ENCODE assay signal across 9 mouse cellular contexts in the genomic region with DNA sequence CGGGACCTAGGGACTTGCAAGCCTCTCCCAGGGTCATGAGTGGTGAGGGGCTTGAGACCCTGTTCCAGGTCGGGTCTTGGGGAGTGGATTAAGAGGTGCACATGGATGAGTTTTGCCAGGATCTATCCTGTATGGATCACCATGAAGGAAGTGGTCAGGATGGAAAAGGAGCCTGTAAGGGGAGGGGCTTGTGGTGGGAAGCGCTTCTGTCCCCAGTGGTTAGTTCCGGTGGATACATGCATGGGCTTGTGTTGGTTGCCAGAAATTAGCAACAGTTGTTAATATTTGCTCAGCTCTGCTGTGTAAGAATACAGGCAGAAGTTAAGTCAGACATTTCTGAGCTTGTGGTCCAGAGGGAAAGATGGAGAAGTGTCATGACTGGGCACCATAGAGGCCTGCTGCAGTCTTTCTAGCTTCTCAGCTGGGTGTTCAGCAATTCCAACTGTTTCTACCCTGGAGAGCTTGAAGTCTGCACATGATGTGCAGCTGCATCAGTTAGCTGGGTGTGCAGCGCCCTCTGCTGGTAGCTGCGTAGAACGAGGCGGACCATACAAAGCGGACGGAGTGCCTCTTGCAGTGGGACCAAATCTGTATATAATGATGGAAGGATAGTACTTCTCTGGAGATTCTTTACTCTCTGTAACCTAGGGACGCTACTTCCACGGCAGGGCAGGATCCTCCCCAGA. TPM values are rescaled to one million over a fixed set of nuclear protein-coding genes. Genes with fewer than 3 reads are reported as not detected.
DNase-seq lines count a peak whose midpoint lies in the region; ATAC-seq lines count a peak whose summit lies in the region.
"Had no signal": no experiment of that assay in that cellular context is flagged by ENCODE, and none has a peak within 500 bp of the region (broad histone marks: within the 10 kb centered on the region; RNA-seq: fewer than 3 reads in every experiment).

No protein-coding gene starts in this region.

- H3K36me3 ChIP-seq in heart, embryonic 15.5 days, result peaks cover 9% of the 10 kb centered on the region; the same call in 1 of the 2 replicates
- no peaks in the 10 kb centered on the region for H3K36me3 ChIP-seq in liver, embryonic 13.5 days
- peaks cover 3% of the 10 kb centered on the region; the same call in 1 of the 2 replicates for H3K36me3 ChIP-seq in neural tube, embryonic 11.5 days (ENCODE audit: control insufficient read depth, insufficient read depth, low read length)
- H3K36me3 ChIP-seq in stomach, embryonic 15.5 days, result 0 out of 2 replicates have a peak, but pooled peaks cover 13% of the 10 kb centered on the region

- no peaks in the 10 kb centered on the region for H3K27me3 ChIP-seq in heart, embryonic 15.5 days
- no peaks in the 10 kb centered on the region for H3K27me3 ChIP-seq in liver, embryonic 13.5 days
- no peaks in the 10 kb centered on the region for H3K27me3 ChIP-seq in neural tube, embryonic 11.5 days (ENCODE audit: control insufficient read depth, insufficient read depth, low read length)
- no peaks in the 10 kb centered on the region for H3K27me3 ChIP-seq in stomach, embryonic 15.5 days (replicated peaks)
- H3K27me3 ChIP-seq: heart, embryonic 13.5 days had no signal

- H3K9me3 ChIP-seq in heart, embryonic 15.5 days (replicated peaks), result no peaks in the 10 kb centered on the region
- no peaks in the 10 kb centered on the region for H3K9me3 ChIP-seq in liver, embryonic 13.5 days (replicated peaks)
- H3K9me3 ChIP-seq in neural tube, embryonic 11.5 days (ENCODE audit: control insufficient read depth, low read length), result no peaks in the 10 kb centered on the region
- no peaks in the 10 kb centered on the region for H3K9me3 ChIP-seq in stomach, embryonic 15.5 days
- H3K9me3 ChIP-seq: heart, embryonic 13.5 days had no signal

- H3K4me1 ChIP-seq in heart, embryonic 15.5 days (replicated peaks), result peaks cover 5% of the 10 kb centered on the region
- no peaks in the 10 kb centered on the region; the same call in 1 of the 2 replicates for H3K4me1 ChIP-seq in liver, embryonic 13.5 days (replicated peaks)
- H3K4me1 ChIP-seq in neural tube, embryonic 11.5 days (ENCODE audit: control insufficient read depth, insufficient read depth, low read length), result no peaks in the 10 kb centered on the region
- no peaks in the 10 kb centered on the region for H3K4me1 ChIP-seq in stomach, embryonic 15.5 days

- no peak overlapping the region for H3K9ac ChIP-seq in heart, embryonic 15.5 days
- no peak overlapping the region for H3K9ac ChIP-seq in liver, embryonic 13.5 days
- H3K9ac ChIP-seq in neural tube, embryonic 11.5 days (ENCODE audit: low read length), result no peak overlapping the region
- H3K9ac ChIP-seq in stomach, embryonic 15.5 days, result no peak overlapping the region
- H3K9ac ChIP-seq: heart, embryonic 13.5 days had no signal

- 29% methylated on average over 12 of the region's 12 CpGs for WGBS in heart, embryonic 15.5 days
- 22% methylated on average over 12 of the region's 12 CpGs for WGBS in liver, embryonic 13.5 days (ENCODE audit: insufficient replicate concordance)
- WGBS in neural tube, embryonic 11.5 days, result 31% methylated on average over 12 of the region's 12 CpGs
- 36% methylated on average over 12 of the region's 12 CpGs for WGBS in stomach, embryonic 15.5 days

- H3K27ac ChIP-seq in heart, embryonic 15.5 days, result no peak overlapping the region
- H3K27ac ChIP-seq in liver, embryonic 13.5 days, result no peak overlapping the region
- H3K27ac ChIP-seq in neural tube, embryonic 11.5 days (ENCODE audit: low read depth, low read length), result no peak overlapping the region
- H3K27ac ChIP-seq in stomach, embryonic 15.5 days, result no peak overlapping the region
- H3K27ac ChIP-seq: heart, embryonic 13.5 days had no signal

- no peak overlapping the region for H3K4me3 ChIP-seq in heart, embryonic 15.5 days
- no peak overlapping the region for H3K4me3 ChIP-seq in liver, embryonic 13.5 days (replicated peaks)
- H3K4me3 ChIP-seq in neural tube, embryonic 11.5 days (ENCODE audit: low read depth, low read length), result no peak overlapping the region
- no peak overlapping the region for H3K4me3 ChIP-seq in stomach, embryonic 15.5 days (replicated peaks)
- H3K4me3 ChIP-seq: heart, embryonic 13.5 days had no signal

- H3K4me2 ChIP-seq in heart, embryonic 15.5 days, result no peak overlapping the region
- no peak overlapping the region for H3K4me2 ChIP-seq in liver, embryonic 13.5 days
- H3K4me2 ChIP-seq in neural tube, embryonic 11.5 days (ENCODE audit: low read depth), result no peak overlapping the region
- no peak overlapping the region for H3K4me2 ChIP-seq in stomach, embryonic 15.5 days
- H3K4me2 ChIP-seq: heart, embryonic 13.5 days had no signal

- peak; percentile 61 to 69 for DNase-seq in CD8-positive naive resting alpha-beta T cell, adult 2 months (ENCODE audit: low read depth in 2 of 2, low spot score in 2 of 2)
- peak; percentile 45 for DNase-seq in brain, embryonic 18.5 days (ENCODE audit: low read depth, low spot score)
- DNase-seq in kidney, postnatal 14 days, result peak; percentile 72
- DNase-seq in liver, embryonic 13.5 days, result peak; percentile 55
- DNase-seq in neural tube, embryonic 11.5 days (ENCODE audit: low spot score), result peak; percentile 83

- ATAC-seq in erythroid progenitor cell, adult 5-6 weeks (replicated peaks; ENCODE audit: low FRiP score, poor library complexity, severe bottlenecking), result peak; percentile 73
- peak; percentile 51; the same call in 1 of the 2 replicates for ATAC-seq in heart, embryonic 15.5 days (replicated peaks; ENCODE audit: insufficient number of reproducible peaks, insufficient read depth, low FRiP score, low read depth)
- peak; percentile 58; the same call in 1 of the 2 replicates for ATAC-seq in liver, embryonic 13.5 days (ENCODE audit: low read depth)
- ATAC-seq in neural tube, embryonic 11.5 days (ENCODE audit: insufficient read depth, low FRiP score, low TSS enrichment), result peak; percentile 68
- peak; percentile 61 for ATAC-seq in stomach, embryonic 15.5 days (ENCODE audit: insufficient read depth, low FRiP score, low read depth)

RNA-seq across cellular contexts. Expression of a gene that starts 25.8 kb away (rescaled TPM):
- not detected in 2 replicates for total RNA-seq in erythroid progenitor cell, adult 5-6 weeks (2015; ENCODE audit: low replicate concordance)
- total RNA-seq in erythroid progenitor cell, adult 5-6 weeks (2017; ENCODE audit: low replicate concordance), result 0.13 and 1.7 TPM in 2 replicates
- 4.6 and 6.2 TPM in 2 replicates for polyA plus RNA-seq in heart, embryonic 15.5 days (2015; fragmentation: Nextera tagmentation; extraction: Ambion mirVana)
- polyA plus RNA-seq in liver, embryonic 13.5 days (2015; fragmentation: Nextera tagmentation; extraction: Ambion mirVana), result 1.0 and 1.2 TPM in 2 replicates
- polyA plus RNA-seq in neural tube, embryonic 11.5 days (2014; fragmentation: Nextera tagmentation; extraction: Ambion mirVana), result 38.0 and 42.9 TPM in 2 replicates
- polyA plus RNA-seq in stomach, embryonic 15.5 days (2015; fragmentation: Nextera tagmentation; extraction: Ambion mirVana), result 9.0 and 9.5 TPM in 2 replicates

RNA-seq across cellular contexts. Expression of a gene that starts 35.9 kb away (rescaled TPM):
- 64.1 and 69.9 TPM in 2 replicates for total RNA-seq in erythroid progenitor cell, adult 5-6 weeks (2015; ENCODE audit: low replicate concordance)
- 76.3 and 82.4 TPM in 2 replicates for total RNA-seq in erythroid progenitor cell, adult 5-6 weeks (2017; ENCODE audit: low replicate concordance)
- 14.0 and 14.4 TPM in 2 replicates for polyA plus RNA-seq in heart, embryonic 15.5 days (2015; fragmentation: Nextera tagmentation; extraction: Ambion mirVana)
- 9.6 and 12.3 TPM in 2 replicates for polyA plus RNA-seq in liver, embryonic 13.5 days (2015; fragmentation: Nextera tagmentation; extraction: Ambion mirVana)
- polyA plus RNA-seq in neural tube, embryonic 11.5 days (2014; fragmentation: Nextera tagmentation; extraction: Ambion mirVana), result 13.6 and 15.1 TPM in 2 replicates
- 16.4 and 19.5 TPM in 2 replicates for polyA plus RNA-seq in stomach, embryonic 15.5 days (2015; fragmentation: Nextera tagmentation; extraction: Ambion mirVana)
